Mouse (Mus musculus) erythroblast, embryonic 14.5 days (primary cell): ENCODE data around the gene Isoc2b.

Source experiments
- GATA1 ChIP-seq: IDR thresholded peaks from 2 replicates; pipeline ENCODE4 v1.6.1; 2012; ENCODE audit warnings: low read length, inconsistent platforms, mixed read lengths
- TAL1 ChIP-seq: IDR thresholded peaks from 3 replicates; pipeline ENCODE4 v1.6.1; 2012; ENCODE audit warnings: low read length, inconsistent platforms, mixed read lengths

DNA sequence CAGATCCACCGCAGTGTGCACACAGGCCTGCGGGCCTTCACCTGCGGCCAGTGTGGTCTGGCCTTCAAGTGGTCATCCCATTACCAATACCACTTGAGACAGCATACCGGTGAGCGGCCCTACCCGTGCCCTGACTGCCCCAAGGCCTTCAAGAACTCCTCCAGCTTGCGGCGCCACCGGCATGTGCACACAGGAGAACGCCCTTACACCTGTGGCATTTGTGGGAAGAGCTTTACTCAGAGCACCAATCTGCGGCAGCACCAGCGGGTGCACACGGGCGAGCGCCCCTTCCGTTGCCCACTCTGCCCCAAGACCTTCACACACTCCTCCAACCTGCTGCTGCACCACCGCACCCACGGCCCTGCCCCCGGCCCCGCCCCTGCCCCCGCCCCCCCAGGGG, 49.0 kb upstream of the Isoc2b start:
- TF ChIP-seq TAL1 (no peak), GATA1 (no peak)
